Mouse (Mus musculus) layer of hippocampus, postnatal 10 days (tissue): ENCODE results near the gene Tspan10. TPM values are rescaled to one million over a fixed set of nuclear protein-coding genes. Genes with fewer than 3 reads are reported as not detected.

ENCODE experiments used
- DNase-seq, 2 experiments: peaks; one replicate each; pipeline ENCODE4 v3.0.0; 2021; ENCODE audit warnings: low spot score in 2 of 2
- total RNA-seq, 2 experiments: library from RNA; stranded (reverse); gene quantifications; 2 replicates each; pipeline ENCODE4 v1.2.3; 2021

Tspan10 gene
- total RNA-seq, 2 experiments from 2014 or later: 12.5 TPM; not detected in 1

DNA sequence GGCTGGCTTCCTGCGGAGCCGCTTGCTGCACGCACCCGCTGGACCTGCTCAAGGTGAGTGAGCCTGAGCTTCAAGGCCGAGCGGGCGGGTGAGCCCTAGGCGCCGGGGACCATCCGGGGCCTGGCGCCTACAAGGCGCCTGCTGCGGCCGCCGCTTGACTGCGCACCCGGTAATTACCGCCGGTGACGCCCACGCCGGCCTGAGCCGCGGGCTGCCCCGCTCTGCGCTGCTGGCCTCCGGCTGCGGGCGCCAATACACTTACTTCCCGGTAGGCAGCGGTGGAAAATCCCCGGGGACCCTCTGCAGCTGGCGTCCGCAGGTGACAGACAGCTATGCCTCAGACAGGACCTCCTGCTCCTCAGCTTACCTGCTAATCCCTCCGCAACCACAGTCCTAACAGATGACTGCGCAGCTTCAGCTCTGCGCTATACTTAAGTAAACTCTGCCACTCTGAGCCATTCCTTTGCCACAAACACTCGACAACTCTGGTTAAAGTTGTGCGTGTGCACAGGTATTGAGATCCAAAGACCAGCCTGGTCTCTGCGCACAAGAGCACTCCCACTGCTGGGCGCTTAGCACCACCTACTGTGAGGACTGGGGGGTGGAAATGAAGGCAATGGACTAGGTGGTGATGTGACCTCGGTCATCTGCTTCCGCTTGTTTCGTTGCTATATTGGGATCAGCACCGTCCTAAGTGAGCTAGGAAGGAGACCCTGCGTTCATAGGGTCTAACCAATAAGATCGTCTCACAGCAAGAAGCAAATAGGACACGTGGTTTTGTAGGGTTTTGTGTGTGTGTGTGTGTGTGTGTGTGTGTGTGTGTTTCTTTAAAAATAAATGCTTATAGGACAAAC is 49.8 kb downstream of the Tspan10 start:
- DNase-seq: peak; percentile 23 to 35

- no peak for DNase-seq
Measured at GRCm38 (mm10) chr11:120492878-120493203, 50.4 kb downstream of the Tspan10 start.

DNA sequence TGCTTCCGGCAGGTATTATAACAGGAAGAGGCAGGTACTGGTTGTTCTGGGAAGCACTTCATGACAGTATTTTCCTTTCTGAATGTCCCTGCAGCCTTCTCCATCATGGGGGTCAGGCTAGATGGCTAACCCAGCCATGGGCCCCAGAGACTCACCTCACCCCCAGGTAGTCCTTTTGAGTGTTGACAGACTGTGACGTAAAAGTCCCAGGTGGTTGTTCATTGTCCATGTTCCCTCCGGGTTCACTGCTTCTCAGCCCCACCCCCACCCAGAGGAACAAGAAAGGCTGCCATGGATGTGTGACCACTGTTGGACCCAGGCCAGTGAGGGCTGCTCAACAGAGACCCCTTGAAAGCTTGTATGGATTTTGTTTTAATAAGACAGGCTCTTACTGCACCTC is 50.9 kb downstream of the Tspan10 start:
- no peak for DNase-seq

GRCm38 (mm10) chr11:120493911-120494310 is 51.5 kb downstream of the Tspan10 start:
- no peak for DNase-seq

Other genes with a start within 250 kb of the Tspan10 start
- gene Bahcc1, start 209.7 kb upstream of the Tspan10 start, total RNA-seq: 10 to 100 TPM; 21.9 to 26.0 TPM
- gene Actg1, start 94.1 kb upstream of the Tspan10 start, total RNA-seq: 1,000 to 10,000 TPM; 2,523 to 2,576 TPM
- gene Fscn2, start 81.1 kb upstream of the Tspan10 start, total RNA-seq: not detected
- 10 to 100 TPM; 58.8 to 62.0 TPM for gene Faap100, start 63.9 kb upstream of the Tspan10 start, total RNA-seq
- gene Nploc4, start 4.9 kb upstream of the Tspan10 start, total RNA-seq: 10 to 100 TPM; 71.2 to 71.4 TPM
- gene Pde6g, start 10.9 kb downstream of the Tspan10 start, total RNA-seq: under 1 TPM; 0.20 to 0.41 TPM
- gene Oxld1, start 15.4 kb downstream of the Tspan10 start, total RNA-seq: 10 to 100 TPM; 10.4 to 10.5 TPM
- 10 to 100 TPM; 26.5 to 27.8 TPM for gene Ccdc137, start 15.5 kb downstream of the Tspan10 start, total RNA-seq
- gene Arl16, start 25.0 kb downstream of the Tspan10 start, total RNA-seq: 10 to 100 TPM; 57.9 to 61.5 TPM
- 10 to 100 TPM; 76.4 to 82.3 TPM for gene Mrpl12, start 42.0 kb downstream of the Tspan10 start, total RNA-seq
- 10 to 100 TPM; 24.5 to 25.8 TPM for gene Slc25a10, start 49.2 kb downstream of the Tspan10 start, total RNA-seq
- under 1 TPM in 1 of 2 experiments, not detected in 1; 0.18 TPM for gene Gcgr, start 88.1 kb downstream of the Tspan10 start, total RNA-seq
- gene Mcrip1, start 107.1 kb downstream of the Tspan10 start, total RNA-seq: 100 to 1,000 TPM in 1 of 2 experiments, 10 to 100 TPM in 1; 95.4 to 107 TPM
- not detected for gene Ppp1r27, start 108.5 kb downstream of the Tspan10 start, total RNA-seq
- gene P4hb, start 130.6 kb downstream of the Tspan10 start, total RNA-seq: 100 to 1,000 TPM; 153 to 161 TPM
- 100 to 1,000 TPM; 344 to 379 TPM for gene Arhgdia, start 139.0 kb downstream of the Tspan10 start, total RNA-seq
- 10 to 100 TPM; 79.8 to 91.3 TPM for gene Alyref, start 155.7 kb downstream of the Tspan10 start, total RNA-seq
- gene Anapc11, start 155.8 kb downstream of the Tspan10 start, total RNA-seq: 100 to 1,000 TPM in 1 of 2 experiments, 10 to 100 TPM in 1; 93.5 to 107 TPM
- gene Npb, start 165.8 kb downstream of the Tspan10 start, total RNA-seq: 1 to 10 TPM; 2.2 to 2.4 TPM
- 100 to 1,000 TPM; 132 to 145 TPM for gene Pcyt2, start 175.3 kb downstream of the Tspan10 start, total RNA-seq
- 10 to 100 TPM; 33.5 to 39.7 TPM for gene Sirt7, start 182.6 kb downstream of the Tspan10 start, total RNA-seq
- 10 to 100 TPM; 79.3 to 86.7 TPM for gene Mafg, start 191.0 kb downstream of the Tspan10 start, total RNA-seq
- 1 to 10 TPM; 3.5 to 5.3 TPM for gene Pycr1, start 201.1 kb downstream of the Tspan10 start, total RNA-seq
- gene Myadml2, start 205.5 kb downstream of the Tspan10 start, total RNA-seq: 1 to 10 TPM; 1.1 to 2.1 TPM
- 1 to 10 TPM; 5.8 to 7.4 TPM for gene Notum, start 218.5 kb downstream of the Tspan10 start, total RNA-seq
- 10 to 100 TPM; 55.5 to 62.5 TPM for gene Aspscr1, start 230.3 kb downstream of the Tspan10 start, total RNA-seq